Mouse (Mus musculus): Measurements from ENCODE around the gene Snx3. TPM values are rescaled to one million over a fixed set of nuclear protein-coding genes. Genes with fewer than 3 reads are reported as not detected.

Snx3 gene
- polyA plus RNA-seq, 1 experiment from 2014 or later = 260 TPM

DNA sequence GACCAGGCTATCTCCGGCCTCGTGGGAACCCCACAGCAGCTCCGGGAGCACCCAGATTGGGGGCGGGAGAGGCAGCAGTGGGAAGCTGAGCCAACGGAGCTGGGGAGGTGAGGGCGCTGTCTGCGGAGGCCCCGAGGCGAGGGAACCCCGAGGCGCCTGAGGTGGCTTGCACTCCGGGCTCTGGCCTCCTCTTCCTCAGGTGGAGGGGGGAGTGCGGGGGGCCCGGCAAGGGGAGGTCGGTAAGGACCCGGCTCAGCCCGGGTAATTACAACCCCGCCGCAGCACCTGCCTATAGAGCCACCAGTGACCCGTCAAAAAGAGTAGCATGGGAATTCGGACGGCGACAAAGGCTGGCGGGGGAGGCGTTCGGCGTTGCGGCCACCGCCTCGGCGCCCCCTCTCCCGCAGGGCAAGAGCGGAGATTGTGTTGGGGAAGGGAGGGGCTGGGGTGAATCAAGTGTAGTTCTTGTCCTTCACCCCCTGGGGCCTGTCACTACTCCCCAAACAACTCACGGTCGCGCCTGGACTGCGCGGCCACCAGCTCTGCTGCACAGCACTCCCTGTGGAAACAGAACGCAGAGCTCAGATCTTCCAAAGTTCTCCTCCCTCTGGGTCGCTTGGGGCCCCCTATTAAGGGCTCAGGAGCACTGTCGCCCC lies 77.8 kb downstream of the Snx3 start:
- Histone ChIP-seq H3K9me3 (replicated peaks) (no peaks in the 10 kb centered on the region), H3K4me2 (no peak overlapping the region; the same call in 1 of the 2 replicates), H3K9ac (no peak overlapping the region), H3K27ac (replicated peaks) (no peak overlapping the region), H3K36me3 (replicated peaks) (no peaks in the 10 kb centered on the region), H3K4me3 (replicated peaks) (no peak overlapping the region; the same call in 1 of the 2 replicates), H3K27me3 (peaks cover 100% of the 10 kb centered on the region), H3K4me1 (replicated peaks) (peaks cover 5% of the 10 kb centered on the region; the same call in 1 of the 2 replicates)
- 1% methylated on average over 41 of the region's 41 CpGs for WGBS (ENCODE audit: insufficient replicate concordance)
- ATAC-seq (ENCODE audit: insufficient read depth) = no peak

DNA sequence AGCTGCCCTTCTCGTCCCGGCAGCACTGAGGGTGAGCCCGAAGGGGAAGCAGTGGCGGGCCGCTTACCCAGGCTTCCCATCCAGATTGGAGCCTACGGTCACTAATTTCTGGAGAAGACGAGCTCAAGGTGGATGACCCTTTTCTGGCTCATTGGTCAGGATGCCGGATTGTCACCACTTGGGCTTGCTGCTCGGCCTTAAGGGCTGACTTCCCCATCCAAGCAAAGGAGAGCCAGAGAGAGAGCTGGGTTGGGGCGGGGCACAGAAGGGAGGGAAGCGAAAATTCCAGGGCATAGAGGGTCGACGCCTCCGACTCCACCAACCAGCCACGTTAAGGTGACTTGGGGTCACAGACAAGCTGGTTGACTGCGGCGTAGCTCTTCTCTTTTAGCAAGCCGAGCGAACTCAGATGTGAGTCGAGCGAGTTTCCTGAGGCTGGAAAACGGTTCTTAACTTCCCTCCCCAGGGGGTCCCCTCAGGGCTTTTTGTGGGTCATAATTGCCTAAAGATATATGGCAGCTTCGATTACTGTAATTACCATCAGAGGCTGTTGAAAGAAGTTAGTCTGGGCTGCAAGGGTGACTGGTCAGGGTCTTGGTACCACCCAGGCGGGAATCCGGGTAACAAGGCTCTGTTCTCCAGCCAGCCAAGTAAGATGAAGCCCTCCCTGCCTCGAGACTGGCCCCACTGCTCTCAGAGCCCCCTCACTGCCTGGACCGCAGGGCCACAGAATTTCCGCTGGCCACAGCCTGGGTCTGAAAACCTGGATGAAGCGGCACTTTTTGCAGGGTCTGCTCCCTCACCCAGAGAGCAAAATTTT lies 78.5 kb downstream of the Snx3 start:
- H3K27me3 ChIP-seq = peaks cover 100% of the 10 kb centered on the region
- H3K4me3 ChIP-seq (replicated peaks) = no peak overlapping the region
- ATAC-seq (ENCODE audit: insufficient read depth) = no peak
- H3K9me3 ChIP-seq (replicated peaks) = no peaks in the 10 kb centered on the region
- no peak overlapping the region for H3K9ac ChIP-seq
- no peak overlapping the region for H3K27ac ChIP-seq (replicated peaks)
- no peak overlapping the region for H3K4me2 ChIP-seq
- H3K4me1 ChIP-seq (replicated peaks) = peaks cover 5% of the 10 kb centered on the region; the same call in 1 of the 2 replicates
- 2% methylated on average over 29 of the region's 29 CpGs for WGBS (ENCODE audit: insufficient replicate concordance)
- H3K36me3 ChIP-seq (replicated peaks) = no peaks in the 10 kb centered on the region

DNA sequence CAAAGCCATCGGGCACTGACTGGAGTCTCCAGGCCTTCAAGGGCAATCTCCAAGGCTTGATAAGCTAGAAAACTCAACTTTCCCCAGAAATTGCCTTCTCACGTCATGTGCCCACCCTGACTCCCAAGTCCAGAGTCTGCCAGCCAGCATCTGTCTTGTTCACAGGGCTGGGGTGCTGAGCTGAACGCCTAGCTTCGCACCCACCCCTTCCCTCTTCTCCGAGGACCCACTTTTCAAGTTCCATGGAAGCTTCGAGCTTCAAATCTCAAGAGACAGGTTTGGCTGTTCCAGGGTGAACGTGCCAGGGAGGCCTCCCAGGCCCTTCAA lies 79.1 kb downstream of the Snx3 start:
- Histone ChIP-seq H3K9me3 (replicated peaks) (no peaks in the 10 kb centered on the region), H3K9ac (no peak overlapping the region), H3K36me3 (replicated peaks) (no peaks in the 10 kb centered on the region), H3K27ac (replicated peaks) (no peak overlapping the region), H3K27me3 (peaks cover 100% of the 10 kb centered on the region), H3K4me2 (no peak overlapping the region), H3K4me3 (replicated peaks) (no peak overlapping the region), H3K4me1 (replicated peaks) (peaks cover 5% of the 10 kb centered on the region; the same call in 1 of the 2 replicates)
- ATAC-seq (ENCODE audit: insufficient read depth) = no peak
- 3% methylated on average over 7 of the region's 7 CpGs for WGBS (ENCODE audit: insufficient replicate concordance)

DNA sequence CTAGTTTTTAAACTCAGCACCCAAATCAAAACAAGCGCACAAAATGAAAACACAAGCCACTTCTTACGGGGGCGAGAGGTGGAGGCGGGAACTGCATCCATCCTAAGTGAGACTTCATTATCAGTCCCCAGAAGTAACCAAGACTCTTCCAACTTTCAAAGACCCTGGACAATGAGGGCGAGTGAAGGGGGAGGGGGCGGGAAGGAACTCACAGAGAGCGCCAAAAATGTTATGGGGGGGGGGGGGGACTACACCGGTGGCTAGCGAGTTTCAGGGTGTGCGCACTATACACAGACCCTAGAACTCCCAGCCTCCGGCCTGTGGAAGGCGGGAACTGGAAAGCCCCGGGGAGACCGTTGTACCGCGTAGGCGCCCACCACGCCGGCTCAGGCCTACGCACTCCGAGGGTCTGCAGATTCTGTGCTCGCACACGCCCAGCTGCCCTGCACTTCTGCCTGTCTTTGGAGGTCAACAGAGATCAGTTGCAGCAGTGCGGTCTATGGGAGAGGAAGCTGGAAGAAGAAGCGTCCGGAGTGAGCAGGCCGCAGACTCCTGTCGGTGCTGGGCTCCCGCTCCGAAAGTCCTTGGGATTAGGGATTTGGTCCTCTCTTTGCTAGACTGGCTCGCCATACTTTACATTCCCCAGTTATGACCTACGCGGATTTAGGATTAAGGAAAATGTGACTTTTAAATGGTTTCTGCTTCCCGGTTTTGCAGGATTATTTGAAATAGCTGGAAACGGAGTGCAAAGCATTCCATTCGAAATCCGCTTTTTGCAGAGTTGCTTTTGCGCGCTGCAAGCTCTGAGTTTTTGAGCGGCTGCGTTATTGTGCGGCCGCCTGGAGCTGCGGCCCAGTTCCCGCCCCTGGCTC lies 80.1 kb downstream of the Snx3 start:
- WGBS (ENCODE audit: insufficient replicate concordance) = 1% methylated on average over 44 of the region's 45 CpGs
- H3K27me3 ChIP-seq = peaks cover 100% of the 10 kb centered on the region
- no peak overlapping the region for H3K27ac ChIP-seq (replicated peaks)
- peaks cover 5% of the 10 kb centered on the region; the same call in 1 of the 2 replicates for H3K4me1 ChIP-seq (replicated peaks)
- H3K9ac ChIP-seq = no peak overlapping the region
- H3K9me3 ChIP-seq (replicated peaks) = no peaks in the 10 kb centered on the region
- H3K36me3 ChIP-seq (replicated peaks) = no peaks in the 10 kb centered on the region
- no peak for ATAC-seq (ENCODE audit: insufficient read depth)
- H3K4me3 ChIP-seq (replicated peaks) = no peak overlapping the region
- no peak overlapping the region; the same call in 1 of the 2 replicates for H3K4me2 ChIP-seq

DNA sequence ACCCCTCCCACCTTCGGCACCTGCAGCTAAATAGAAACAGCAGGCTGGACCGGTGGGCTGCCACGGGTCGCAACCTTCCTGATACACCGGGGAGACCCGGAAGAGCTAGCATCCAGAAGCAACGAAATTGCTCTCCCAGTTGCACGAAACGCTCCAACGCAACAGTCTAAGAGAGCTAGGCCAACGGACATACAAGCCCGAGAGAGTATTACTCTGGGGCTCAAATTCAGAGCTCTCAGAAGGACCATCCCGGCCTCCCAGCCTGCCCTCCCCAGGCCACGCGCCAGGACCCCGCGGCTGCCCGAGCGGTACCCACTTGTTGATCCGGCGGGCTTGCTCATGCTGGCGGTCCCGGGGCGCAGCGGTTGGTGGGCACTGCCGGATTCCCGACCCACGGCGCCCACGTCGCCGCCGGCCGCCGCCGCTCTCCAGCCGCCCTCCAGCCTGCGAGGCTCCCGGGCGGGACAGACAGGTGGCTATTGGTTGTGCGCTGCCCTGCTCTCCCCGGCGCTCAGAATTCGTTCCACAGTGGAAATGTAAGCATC lies 80.8 kb downstream of the Snx3 start:
- WGBS (ENCODE audit: insufficient replicate concordance) = 1% methylated on average over 44 of the region's 44 CpGs
- peaks cover 5% of the 10 kb centered on the region; the same call in 1 of the 2 replicates for H3K4me1 ChIP-seq (replicated peaks)
- H3K36me3 ChIP-seq (replicated peaks) = no peaks in the 10 kb centered on the region
- no peaks in the 10 kb centered on the region for H3K9me3 ChIP-seq (replicated peaks)
- no peak overlapping the region; the same call in 1 of the 2 replicates for H3K4me2 ChIP-seq
- ATAC-seq (ENCODE audit: insufficient read depth) = no peak
- no peak overlapping the region for H3K27ac ChIP-seq (replicated peaks)
- H3K9ac ChIP-seq = no peak overlapping the region
- peaks cover 100% of the 10 kb centered on the region for H3K27me3 ChIP-seq
- no peak overlapping the region for H3K4me3 ChIP-seq (replicated peaks)

DNA sequence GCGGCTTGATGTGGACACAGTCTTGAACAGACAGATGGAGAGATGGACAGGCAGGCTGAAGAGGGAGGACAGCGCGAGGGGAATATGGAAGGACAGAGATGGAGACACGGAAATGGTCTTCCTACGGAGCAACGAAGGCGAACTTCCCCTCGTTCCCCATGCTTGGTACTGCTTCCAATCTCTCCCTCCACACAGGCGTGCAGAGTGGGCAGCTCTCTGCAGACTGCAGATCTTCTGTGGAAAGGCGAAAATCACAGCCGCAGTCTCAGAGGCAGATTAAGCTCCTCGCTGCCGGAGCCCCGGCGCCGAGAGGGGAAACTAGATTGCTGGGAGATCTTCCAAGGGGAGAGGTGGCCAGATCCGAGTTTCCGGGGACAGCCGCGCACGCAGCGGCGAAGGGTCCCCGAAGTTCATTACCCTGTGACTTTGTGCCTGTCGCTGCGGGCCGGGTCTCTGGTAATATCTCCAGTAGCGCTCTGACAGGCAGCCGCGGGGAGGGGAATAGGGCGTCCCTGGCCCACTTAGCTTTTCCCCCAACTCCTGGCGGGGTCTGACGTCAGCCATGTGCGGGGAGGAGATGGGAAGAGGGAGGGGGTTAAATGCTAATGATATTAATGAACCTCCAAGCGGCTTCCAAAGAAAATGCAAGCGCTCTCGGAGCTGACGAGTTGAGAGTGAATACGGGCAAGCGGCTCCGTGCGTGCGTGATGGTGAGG lies 81.5 kb downstream of the Snx3 start, which contains the start of the genes Nr2e1 and Ostm1:
Nr2e1 (minus strand) TSS at position 476 of the 716 bp plus-strand sequence.
Ostm1 (plus strand) TSS at position 666 of the 716 bp plus-strand sequence.
- 2% methylated on average over 43 of the region's 43 CpGs for WGBS (ENCODE audit: insufficient replicate concordance)

DNA sequence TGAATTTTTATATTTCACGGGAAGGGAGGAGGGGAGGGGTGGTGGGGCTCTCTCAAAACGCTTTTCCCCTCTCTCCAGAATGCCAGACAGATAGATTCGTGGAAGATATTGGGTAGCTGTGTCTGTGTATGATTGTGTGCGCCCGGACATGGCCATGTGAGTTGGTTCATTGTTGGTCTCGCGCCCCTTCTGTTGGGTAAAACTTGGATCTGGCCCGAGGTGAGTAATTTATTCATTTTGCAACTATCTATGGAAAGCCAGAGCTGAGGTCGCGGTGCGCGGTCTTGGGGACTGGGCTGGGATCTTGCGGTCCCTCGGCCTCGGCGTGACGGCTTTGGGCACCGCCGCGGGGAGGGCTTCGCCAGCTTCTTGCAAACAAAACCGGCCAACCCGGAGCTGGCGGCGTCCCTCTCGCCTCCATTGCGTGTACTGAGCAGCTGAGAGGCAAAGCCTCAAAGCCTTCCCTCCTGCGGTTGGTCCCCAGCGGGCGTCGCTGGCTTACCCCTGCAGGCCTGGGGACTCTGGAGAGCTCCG lies 82.1 kb downstream of the Snx3 start:
- H3K4me3 ChIP-seq (replicated peaks) = no peak overlapping the region
- no peak overlapping the region for H3K27ac ChIP-seq (replicated peaks)
- no peaks in the 10 kb centered on the region for H3K9me3 ChIP-seq (replicated peaks)
- WGBS (ENCODE audit: insufficient replicate concordance) = 2% methylated on average over 32 of the region's 32 CpGs
- H3K9ac ChIP-seq = no peak overlapping the region
- ATAC-seq (ENCODE audit: insufficient read depth) = no peak
- H3K36me3 ChIP-seq (replicated peaks) = no peaks in the 10 kb centered on the region
- no peak overlapping the region for H3K4me2 ChIP-seq
- H3K27me3 ChIP-seq = peaks cover 100% of the 10 kb centered on the region
- H3K4me1 ChIP-seq (replicated peaks) = peaks cover 5% of the 10 kb centered on the region; the same call in 1 of the 2 replicates

More for the DNA sequence above, 81.5 kb downstream of the Snx3 start, which contains the start of the genes Nr2e1 and Ostm1:
- H3K4me1 ChIP-seq (replicated peaks) = peaks cover 5% of the 10 kb centered on the region; the same call in 1 of the 2 replicates
- H3K4me2 ChIP-seq = no peak within 1 kb of the TSS; the same call in 1 of the 2 replicates
- H3K4me3 ChIP-seq (replicated peaks) = no peak within 1 kb of the TSS
- H3K9ac ChIP-seq = no peak within 1 kb of the TSS
- no peak for ATAC-seq (ENCODE audit: insufficient read depth)
- peaks cover 100% of the 10 kb centered on the region for H3K27me3 ChIP-seq
- no peaks in the 10 kb centered on the region for H3K36me3 ChIP-seq (replicated peaks)
- no peaks in the 10 kb centered on the region for H3K9me3 ChIP-seq (replicated peaks)
- no peak within 1 kb of the TSS for H3K27ac ChIP-seq (replicated peaks)

DNA sequence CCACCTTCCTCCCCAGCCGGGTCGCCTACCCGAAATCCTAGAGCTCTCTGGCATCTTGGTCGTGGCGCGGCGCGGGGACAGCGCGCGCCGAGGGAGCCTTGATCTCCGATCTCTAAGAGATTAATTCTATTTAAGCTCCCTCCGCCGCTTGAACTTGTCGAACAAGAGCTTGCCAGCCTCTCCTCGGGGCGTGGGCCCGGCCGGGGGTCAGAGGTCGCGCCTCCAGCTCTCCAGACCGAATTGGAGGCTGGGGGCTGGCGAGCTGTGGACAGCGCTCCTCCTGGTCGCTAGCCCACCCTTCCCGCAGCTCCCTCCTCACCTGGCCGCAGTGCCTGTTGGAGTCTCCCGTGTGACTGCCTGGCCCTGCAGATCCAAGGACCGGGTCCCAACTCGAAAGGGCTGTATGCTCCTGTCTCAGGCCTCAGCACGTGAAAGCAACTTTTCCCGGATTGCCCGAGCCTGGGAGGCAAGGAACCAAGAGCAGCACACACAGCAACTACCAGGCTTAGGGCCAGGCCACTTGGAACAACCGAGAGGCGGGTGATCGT lies 82.7 kb downstream of the Snx3 start:
- ATAC-seq (ENCODE audit: insufficient read depth) = no peak
- 2% methylated on average over 37 of the region's 37 CpGs for WGBS (ENCODE audit: insufficient replicate concordance)
- Histone ChIP-seq H3K4me1 (replicated peaks) (peaks cover 3% of the 10 kb centered on the region; the same call in 1 of the 2 replicates), H3K9ac (no peak overlapping the region), H3K36me3 (replicated peaks) (no peaks in the 10 kb centered on the region), H3K9me3 (replicated peaks) (no peaks in the 10 kb centered on the region), H3K4me3 (replicated peaks) (no peak overlapping the region), H3K4me2 (no peak overlapping the region), H3K27ac (replicated peaks) (no peak overlapping the region), H3K27me3 (peaks cover 100% of the 10 kb centered on the region)
